Mouse (Mus musculus) c-Kit-positive CD71-positive TER-119-positive erythroid progenitor cells, embryonic 14.5 days (primary cell): ENCODE results near the gene Atad5.
"Not testable (repeated sequence)": the region's sequence is repeated elsewhere in the genome, so short reads cannot be mapped to it uniquely, and the experiment has no call there.

Source experiments
- DNase-seq: peaks from one replicate; pipeline ENCODE4 v3.0.0-alpha.2; 2013; ENCODE audit warnings: low spot score

Gene Atad5

GRCm38 (mm10) chr11:80088917-80089816 lies at the start of gene Atad5:
Gene Atad5, plus strand, starts transcription at chr11:80089400.
- peak; percentile 93 for DNase-seq

- peak; percentile 60 for DNase-seq
Observed at GRCm38 (mm10) chr11:80042615-80043418, 46.4 kb upstream of the Atad5 start.

- no peak for DNase-seq
Observed at GRCm38 (mm10) chr11:80043419-80043817, 45.8 kb upstream of the Atad5 start.

- DNase-seq: no peak
Observed at GRCm38 (mm10) chr11:80046856-80047255, 42.3 kb upstream of the Atad5 start.

GRCm38 (mm10) chr11:80050088-80050487 lies 39.1 kb upstream of the Atad5 start:
- no peak for DNase-seq

- DNase-seq: no peak
Observed at GRCm38 (mm10) chr11:80052456-80052855, 36.7 kb upstream of the Atad5 start.

- no peak for DNase-seq
Observed at GRCm38 (mm10) chr11:80053171-80053570, 36.0 kb upstream of the Atad5 start.

- DNase-seq: no peak
Observed at GRCm38 (mm10) chr11:80054659-80055058, 34.5 kb upstream of the Atad5 start.

- DNase-seq: no peak
Observed at GRCm38 (mm10) chr11:80056141-80056540, 33.1 kb upstream of the Atad5 start.

- no peak for DNase-seq
Observed at GRCm38 (mm10) chr11:80062159-80062558, 27.0 kb upstream of the Atad5 start.

- DNase-seq: not testable (repeated sequence)
Observed at GRCm38 (mm10) chr11:80066373-80066772, 22.8 kb upstream of the Atad5 start.

GRCm38 (mm10) chr11:80067558-80067957 lies 21.6 kb upstream of the Atad5 start:
- no peak for DNase-seq

- DNase-seq: no peak
Observed at GRCm38 (mm10) chr11:80069815-80070214, 19.4 kb upstream of the Atad5 start.

GRCm38 (mm10) chr11:80071039-80071438 lies 18.2 kb upstream of the Atad5 start:
- no peak for DNase-seq

GRCm38 (mm10) chr11:80072365-80072764 lies 16.8 kb upstream of the Atad5 start:
- no peak for DNase-seq

GRCm38 (mm10) chr11:80075608-80076277 lies 13.5 kb upstream of the Atad5 start:
- DNase-seq: no peak

- DNase-seq: no peak
Observed at GRCm38 (mm10) chr11:80077784-80078545, 11.2 kb upstream of the Atad5 start.

- DNase-seq: no peak
Observed at GRCm38 (mm10) chr11:80078831-80079230, 10.4 kb upstream of the Atad5 start.

GRCm38 (mm10) chr11:80079751-80080150 lies 9.4 kb upstream of the Atad5 start:
- peak; percentile 67 for DNase-seq

- no peak for DNase-seq
Observed at GRCm38 (mm10) chr11:80080381-80080825, 8.8 kb upstream of the Atad5 start.
